Mouse (Mus musculus) lung, adult 2 months (tissue): ENCODE measurements around the gene Atf6.

Source experiments
- CTCF ChIP-seq: fragments of 200-500 bp; IDR thresholded peaks from 2 replicates; pipeline ENCODE4 v1.5.1; 2011; ENCODE audit warnings: mild to moderate bottlenecking, low read length, control low read depth; ENCODE audit not compliant: insufficient read depth
- POLR2A ChIP-seq: fragments of 200-500 bp; IDR thresholded peaks from 2 replicates; pipeline ENCODE4 v1.6.1; 2011; ENCODE audit warnings: low read depth, mild to moderate bottlenecking, control low read depth, low read length, borderline replicate concordance; ENCODE audit errors: extremely low read depth

DNA sequence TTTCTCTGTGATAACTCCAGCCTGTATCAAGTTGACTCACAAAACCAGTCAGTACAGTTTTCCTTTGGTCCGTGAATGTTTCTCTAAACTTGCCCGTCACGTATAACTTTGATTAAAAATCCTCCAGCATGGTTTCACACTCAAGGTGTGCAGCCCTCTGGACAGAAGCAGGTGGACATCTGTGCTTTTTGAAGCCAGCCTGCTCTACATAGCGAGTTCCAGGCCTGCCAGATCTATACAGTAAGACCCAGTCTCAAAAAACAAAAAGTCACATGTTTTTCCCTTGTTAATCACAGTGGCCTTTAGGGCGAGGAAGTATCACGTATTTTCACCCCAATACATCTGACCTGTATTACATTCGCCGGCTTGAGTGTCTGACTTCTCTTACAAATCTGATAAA lies 16.8 kb upstream of the Atf6 start:
- TF ChIP-seq CTCF (no peak), POLR2A (no peak)
